Mouse (Mus musculus) adrenal gland, adult 8-10 months (tissue): Measurements from ENCODE around the gene Gpc5. TPM values are rescaled to one million over a fixed set of nuclear protein-coding genes. Genes with fewer than 3 reads are reported as not detected.
"Not testable (repeated sequence)": the region's sequence is repeated elsewhere in the genome, so short reads cannot be mapped to it uniquely, and the experiment has no call there.

ENCODE experiments used
- DNase-seq: peaks from one replicate; pipeline ENCODE4 v3.0.0; 2022
- total RNA-seq, 4 experiments: library from RNA; stranded (reverse); gene quantifications; 2 replicates each; pipeline ENCODE4 v1.2.4; 2022

Gene Gpc5
- under 1 TPM in 2 of 4 experiments, not detected in 2; 0.29 to 0.42 TPM for total RNA-seq

- peak; percentile 78 for DNase-seq
These were observed at the start of gene Gpc5 for GRCm38 (mm10) chr14:115092081-115092480. TSS of gene Gpc5 (plus strand) at chr14:115092215.

DNA sequence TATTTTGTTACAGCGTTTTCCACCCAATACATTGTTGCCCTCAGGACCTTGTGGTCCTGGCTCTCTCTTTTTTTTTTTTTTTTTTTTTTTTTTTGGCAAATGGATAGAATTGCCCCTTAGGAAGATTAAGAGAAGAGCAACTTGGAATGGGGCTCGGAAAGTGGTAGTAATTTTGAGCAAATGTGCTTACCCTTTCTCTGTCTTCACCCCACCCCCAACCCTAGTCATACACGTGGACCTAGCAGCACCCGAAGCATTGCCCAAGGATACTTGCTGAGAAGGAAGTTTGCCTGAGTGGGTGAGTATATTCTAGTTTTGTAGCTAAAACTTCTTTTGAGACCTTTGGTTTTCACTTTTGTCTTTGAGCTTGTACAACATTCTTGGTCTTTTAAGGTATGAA, 49.4 kb upstream of the Gpc5 start:
- DNase-seq = no peak

GRCm38 (mm10) chr14:115044016-115044415, 48.0 kb upstream of the Gpc5 start:
- no peak for DNase-seq

GRCm38 (mm10) chr14:115045712-115046111, 46.3 kb upstream of the Gpc5 start:
- no peak for DNase-seq

- DNase-seq = no peak
These were observed 44.7 kb upstream of the Gpc5 start for GRCm38 (mm10) chr14:115047316-115047715.

- no peak for DNase-seq
These were observed 43.8 kb upstream of the Gpc5 start for GRCm38 (mm10) chr14:115047990-115048862.

DNA sequence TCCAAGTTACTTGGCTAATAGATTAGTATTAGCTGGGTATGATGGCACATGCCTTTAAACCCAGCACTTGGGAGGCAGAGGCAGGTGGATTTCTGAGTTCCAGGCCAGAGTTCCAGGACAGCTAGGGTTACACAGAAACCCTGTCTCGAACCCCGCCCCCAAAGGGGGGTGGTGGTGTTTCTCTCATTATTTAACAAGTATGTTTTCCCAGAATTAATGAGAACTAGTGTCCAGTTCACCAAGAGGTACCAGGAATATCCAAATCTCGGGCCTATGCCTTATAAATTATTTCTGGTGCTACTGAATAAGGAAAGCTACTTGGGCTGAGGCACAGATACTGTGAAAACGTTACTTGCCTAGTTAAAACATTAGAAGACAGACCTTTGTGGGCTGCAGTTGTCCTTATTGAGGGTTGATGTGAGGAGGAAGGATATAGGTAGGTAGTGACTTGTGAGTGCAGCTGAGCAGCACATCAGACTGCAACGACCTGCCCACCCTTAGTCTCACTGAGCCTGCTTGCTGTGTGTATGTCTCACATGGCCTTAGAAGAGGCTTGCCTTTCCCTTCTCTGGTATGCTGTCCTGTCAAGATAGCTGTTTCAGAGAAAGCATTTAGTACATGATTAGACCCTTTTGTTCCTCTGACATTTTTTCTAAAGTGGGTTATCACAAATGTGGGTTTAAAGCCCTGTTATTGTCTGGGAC, 43.0 kb upstream of the Gpc5 start:
- DNase-seq = no peak

GRCm38 (mm10) chr14:115049831-115050230, 42.2 kb upstream of the Gpc5 start:
- no peak for DNase-seq

DNA sequence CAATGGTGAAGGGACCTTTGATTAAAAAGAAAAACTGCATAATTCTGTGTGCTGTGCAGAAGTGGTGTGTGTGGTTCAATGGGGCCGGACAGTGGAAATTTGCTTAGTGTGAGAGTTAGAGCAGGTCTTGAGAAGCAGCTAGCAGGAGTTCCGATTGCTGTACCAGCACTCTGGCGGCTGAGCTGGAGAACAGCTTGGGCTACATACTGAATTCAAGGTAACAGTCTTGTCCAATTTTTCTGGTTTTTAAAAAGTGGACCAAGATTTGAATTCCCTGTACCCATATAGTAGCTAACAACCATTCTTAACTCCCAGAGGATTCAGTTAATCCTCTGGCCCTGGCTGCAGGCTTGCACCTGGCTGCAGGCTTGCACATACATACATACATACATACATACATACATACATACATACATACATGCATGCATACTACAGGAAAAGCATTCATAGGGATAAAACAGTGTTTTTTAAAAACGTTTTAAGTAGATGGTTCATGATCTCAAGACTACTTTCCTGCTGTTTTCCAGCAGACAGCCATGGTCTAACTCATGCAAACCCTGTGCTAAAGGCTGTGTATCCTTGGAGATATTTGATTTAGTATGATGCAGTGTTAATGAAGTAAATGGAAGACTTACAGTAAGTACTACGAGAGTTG, 40.8 kb upstream of the Gpc5 start:
- DNase-seq = no peak

- no peak for DNase-seq
These were observed 39.6 kb upstream of the Gpc5 start for GRCm38 (mm10) chr14:115052371-115052770.

DNA sequence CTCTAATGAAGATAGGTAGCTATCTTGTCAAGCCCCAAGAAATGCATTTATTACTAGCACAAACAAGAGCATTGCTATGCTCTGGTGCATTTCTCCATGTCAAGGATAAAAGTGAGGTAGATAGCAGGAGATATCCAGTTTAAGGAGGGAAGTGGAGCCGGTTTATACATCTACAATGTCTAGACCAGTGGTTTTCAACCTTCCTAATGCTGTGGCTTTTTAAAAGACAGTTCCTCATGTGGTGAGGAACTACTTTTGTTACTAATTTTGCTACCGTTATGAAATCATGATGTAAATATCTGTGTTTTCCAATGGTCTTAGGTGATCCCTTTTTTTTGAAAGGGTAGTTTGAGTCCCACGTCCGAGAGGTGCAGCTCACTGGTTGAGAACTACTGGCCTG, 37.8 kb upstream of the Gpc5 start:
- no peak for DNase-seq

GRCm38 (mm10) chr14:115057524-115057923, 34.5 kb upstream of the Gpc5 start:
- no peak for DNase-seq

DNA sequence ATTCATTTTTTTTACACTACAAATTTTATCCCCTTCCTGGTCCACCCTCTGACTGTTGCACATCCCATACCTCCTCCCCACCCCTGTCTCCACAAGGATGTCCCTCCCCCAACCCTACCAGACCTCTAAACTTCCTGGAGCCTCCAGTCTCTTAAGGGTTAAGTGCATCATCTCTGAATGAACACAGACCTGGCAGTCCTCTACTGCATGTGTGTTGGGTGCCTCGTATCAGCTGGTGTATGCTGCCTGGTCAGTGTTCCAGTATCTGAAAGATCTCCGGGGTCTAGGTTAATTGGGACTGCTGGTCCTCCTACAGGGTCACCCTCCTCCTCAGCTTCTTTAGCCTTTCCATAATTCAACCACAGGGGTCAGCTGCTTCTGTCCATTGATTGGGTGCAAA, 25.9 kb upstream of the Gpc5 start:
- DNase-seq = not testable (repeated sequence)

DNA sequence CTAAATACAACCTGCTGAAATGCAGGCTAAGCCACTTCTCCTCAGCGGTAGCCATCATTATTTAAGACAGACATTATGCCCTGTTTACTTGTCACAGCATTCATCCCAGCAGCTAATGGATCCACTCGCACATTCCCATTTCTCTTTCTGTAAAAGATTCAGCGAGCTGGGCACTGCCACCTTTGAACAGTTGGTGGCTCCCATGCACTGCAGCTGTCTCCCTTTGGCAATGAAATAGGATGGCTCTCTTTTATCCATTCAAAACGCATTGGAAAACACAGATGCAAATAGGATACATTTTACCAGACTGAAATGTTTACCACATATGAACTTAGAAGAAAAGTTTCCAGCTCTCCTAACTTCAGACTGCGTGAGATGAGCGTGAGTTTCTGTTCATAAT, 21.5 kb upstream of the Gpc5 start:
- DNase-seq = no peak

- DNase-seq = no peak
These were observed 14.7 kb upstream of the Gpc5 start for GRCm38 (mm10) chr14:115077340-115077739.

DNA sequence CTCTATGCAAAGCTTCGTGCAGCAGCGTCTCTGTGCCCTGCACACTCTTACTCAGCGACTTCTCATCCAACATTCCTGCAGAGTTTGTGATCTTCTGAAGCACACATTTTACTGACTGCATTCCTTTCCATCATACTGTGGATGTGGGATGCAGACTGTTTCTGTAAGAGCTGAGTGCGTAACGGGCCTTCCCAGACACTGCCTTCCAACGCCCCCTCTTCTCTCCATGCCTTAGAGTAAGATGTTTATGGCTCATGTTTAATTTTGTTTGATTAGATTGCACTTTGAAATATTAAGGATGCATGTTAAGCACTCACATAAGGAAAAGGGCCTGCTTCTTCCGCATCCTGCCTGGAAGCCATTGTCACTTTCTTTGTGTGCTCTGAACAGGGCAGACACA, 14.0 kb upstream of the Gpc5 start:
- DNase-seq = no peak

DNA sequence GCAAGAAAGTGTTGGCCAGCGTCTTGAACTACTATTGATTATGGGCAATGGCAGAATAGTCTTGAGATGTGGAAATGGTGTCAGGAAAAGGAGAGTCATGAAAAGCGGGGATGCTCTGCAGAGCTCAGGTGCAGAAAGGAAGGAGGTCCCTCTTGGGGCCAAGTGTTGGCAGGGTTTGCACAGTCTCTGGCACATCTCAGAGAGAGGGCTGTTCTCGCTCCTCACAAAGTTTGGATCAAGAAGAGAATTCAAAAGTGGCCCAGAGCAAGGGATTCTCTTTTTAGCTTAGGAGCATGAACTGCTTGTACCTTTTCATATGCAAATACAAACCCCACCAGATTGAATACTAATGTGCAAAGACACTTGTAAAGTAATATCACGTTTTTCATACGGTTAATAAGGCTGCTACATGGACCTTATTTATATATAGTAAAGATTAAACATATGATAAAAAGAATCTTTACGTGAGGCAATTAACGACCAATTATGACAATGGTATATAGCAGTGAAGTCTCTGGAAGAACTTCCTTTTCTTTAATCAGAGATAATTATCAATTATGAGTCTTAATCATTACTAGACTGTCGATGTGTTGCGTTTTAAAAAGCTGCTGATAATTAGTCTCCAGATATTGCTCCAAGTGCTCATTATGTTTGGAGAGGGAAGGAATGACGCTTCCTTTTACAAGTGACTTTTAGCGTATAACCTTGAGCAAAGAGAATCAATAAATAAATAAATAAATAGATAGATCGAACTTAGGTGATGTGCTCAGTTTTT, 10.1 kb upstream of the Gpc5 start:
- no peak for DNase-seq

DNA sequence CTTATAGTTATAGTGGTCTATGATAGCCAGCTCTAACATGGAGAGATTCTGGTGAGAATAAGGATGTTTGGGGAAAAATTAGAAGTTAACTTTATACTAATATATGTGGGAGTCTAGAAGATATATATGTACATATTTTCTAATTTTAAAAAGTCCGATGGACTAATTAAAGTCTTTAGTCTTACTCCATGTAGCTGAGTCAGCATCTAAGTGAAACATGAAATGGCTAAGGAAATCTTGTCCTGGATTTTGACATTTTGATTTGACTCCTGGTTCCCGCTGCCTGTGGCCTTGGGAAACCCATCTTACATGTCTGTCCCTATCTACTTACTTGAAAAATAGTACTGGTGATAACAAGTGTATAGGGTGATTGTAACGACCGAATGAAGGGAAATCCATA, 1.5 kb upstream of the Gpc5 start:
- DNase-seq = no peak

DNA sequence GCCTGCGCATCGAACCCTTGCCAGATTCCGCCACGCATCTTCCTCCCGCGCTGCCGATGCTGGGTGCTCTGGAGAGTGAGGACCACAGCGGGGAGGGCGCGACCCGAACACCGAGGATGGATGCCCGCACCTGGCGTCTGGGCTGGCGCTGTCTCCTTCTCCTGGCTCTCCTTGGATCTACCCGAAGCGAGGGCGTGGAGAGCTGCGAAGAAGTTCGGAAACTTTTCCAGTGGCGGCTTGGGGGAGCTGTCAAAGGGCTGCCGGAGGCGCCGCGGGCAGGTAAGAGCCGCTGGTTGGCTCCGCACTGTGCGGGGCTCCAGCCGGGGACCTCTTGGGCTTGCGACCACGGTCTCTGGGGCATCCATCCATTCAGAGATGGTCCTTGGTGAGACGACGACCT, 495 bp downstream of the Gpc5 start:
- no peak for DNase-seq

GRCm38 (mm10) chr14:115092952-115093351, 937 bp downstream of the Gpc5 start:
- no peak for DNase-seq

DNA sequence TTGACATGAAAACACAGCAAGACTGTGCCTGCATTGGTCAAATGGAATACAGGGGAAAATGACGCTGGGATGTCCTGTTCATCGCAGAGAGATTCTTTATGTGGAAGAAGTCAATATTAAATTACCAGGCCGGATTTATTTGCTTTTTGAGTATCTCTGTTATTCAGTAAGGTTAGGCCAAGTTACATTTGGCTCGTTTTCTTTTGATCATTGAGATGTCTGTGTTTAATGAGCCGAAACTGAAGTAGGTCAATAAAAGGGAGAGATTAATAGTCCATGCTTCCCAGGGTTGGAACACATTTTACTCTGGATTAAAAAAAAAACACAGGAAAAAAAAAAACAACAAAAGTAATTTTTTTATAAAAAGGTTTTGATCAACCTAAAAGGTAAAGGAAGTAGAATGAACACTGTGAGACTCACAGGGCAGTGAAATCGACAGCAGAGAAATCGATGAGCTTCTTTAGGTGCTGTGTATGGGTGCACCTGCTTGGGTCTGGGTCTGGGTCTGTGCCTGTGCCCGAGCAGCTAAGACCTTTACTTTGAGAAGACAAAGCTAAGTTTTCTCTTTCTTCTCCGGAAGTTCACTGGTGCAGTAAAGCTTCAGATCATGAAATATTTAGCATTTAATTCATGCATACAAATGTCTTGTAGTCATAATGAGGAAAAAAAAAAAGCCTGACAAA, 8.7 kb downstream of the Gpc5 start:
- no peak for DNase-seq

DNA sequence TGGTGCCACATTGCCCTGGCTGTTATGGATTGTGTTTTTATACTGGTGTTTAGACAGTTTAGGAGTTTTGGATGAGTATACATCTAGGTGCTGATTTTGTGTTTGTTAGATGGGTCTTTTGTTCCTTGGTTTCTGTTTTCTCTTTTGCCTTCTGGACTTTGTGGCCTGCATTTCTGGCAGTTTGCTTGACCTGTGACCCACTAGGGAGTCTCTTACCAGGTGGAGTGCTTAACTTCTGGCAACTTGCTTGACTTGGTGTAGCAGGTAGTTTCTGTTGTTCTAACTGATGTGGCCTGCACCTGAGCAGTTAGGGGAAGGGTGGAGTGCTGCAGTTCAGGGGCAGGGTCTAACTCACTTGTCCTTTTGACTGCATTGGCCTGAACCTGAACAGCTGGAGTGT, 14.3 kb downstream of the Gpc5 start:
- no peak for DNase-seq
